Mouse (Mus musculus): ENCODE measurements around the gene Yes1.
"Not testable (repeated sequence)": the region's sequence is repeated elsewhere in the genome, so short reads cannot be mapped to it uniquely, and the experiment has no call there.

The Yes1 gene

DNA sequence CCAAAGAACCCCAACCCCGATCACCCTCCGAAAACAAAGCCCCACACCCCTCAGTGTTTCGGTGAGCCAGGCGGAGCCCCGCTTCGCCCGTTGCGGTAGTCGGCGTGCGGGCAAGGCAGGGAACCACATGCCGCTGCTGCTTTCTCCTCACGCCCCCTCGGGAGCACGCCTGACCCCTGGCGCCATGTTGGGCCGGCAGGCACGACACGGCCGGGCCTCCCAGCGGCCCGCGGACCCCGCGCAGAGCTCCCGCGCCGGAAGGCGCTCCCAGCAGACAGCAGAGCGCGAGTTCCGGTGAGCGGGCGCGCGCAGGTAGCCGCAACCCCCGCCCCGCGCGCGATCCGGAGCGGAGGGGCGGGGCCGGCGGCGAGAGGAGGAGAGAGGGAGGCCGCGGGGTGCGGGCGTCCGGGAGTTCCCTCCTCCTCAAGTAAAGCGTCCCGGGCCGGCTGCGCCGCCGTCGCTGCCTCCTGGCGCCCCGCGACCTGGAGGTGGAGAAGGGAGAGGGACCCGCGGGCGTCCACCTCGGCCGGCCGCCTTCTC is at the start of gene Yes1:
Gene Yes1, plus strand, starts transcription at position 371 of the 540 bp plus-strand sequence.
- peak; percentile 88 to 95 for DNase-seq

- DNase-seq: no peak
Observed at GRCm38 (mm10) chr5:32564697-32565096, 46.3 kb upstream of the Yes1 start.

DNA sequence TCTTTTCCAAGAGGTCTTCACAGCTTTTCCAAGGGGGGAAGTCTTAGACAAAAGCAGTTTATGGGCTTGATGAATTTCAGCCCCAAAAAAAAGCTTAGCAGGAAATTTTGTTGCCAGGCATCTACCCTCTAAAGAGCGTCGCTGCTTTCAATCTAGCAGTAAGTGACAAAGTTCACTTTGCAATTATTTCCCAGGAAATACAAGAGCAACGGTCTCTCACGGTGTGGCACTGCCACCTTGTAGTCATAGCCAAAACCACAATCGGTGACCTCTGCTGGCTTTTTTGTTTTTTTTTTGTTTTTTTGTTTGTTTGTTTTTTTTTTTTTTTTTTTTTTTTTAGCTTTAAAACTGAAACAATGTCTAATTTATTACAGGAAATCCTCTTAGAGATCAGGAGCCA is 39.2 kb upstream of the Yes1 start:
- peak; percentile 18 to 40 for DNase-seq

GRCm38 (mm10) chr5:32588136-32588535 is 22.8 kb upstream of the Yes1 start:
- peak; percentile 46 to 80 for DNase-seq

DNA sequence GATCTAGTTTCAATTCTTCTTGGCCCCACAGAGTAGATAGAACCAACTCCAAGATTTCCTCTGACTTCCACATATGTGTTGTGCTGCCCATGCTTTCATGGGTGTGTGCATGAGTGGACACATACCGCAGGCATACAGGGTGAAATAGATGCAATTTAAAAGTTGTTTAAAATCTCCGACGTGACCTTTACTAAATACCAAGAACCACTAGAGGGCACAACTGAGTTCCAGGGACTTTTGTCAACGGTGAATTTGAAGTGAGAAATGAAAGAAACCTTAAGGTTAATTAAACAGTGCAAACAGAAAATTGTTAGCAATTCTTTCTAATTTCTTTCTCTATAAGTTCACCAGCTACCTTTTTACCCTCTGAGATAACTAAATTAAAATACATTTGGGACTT is 17.2 kb upstream of the Yes1 start:
- peak in 1 of 2 experiments; percentile 33 for DNase-seq

- peak; percentile 22 to 60 for DNase-seq
Observed at GRCm38 (mm10) chr5:32594358-32594757, 16.6 kb upstream of the Yes1 start.

- DNase-seq: no peak
Observed at GRCm38 (mm10) chr5:32605911-32606310, 5.1 kb upstream of the Yes1 start.

GRCm38 (mm10) chr5:32607776-32608355 is 3.1 kb upstream of the Yes1 start:
- peak; percentile 20 to 62 for DNase-seq

- DNase-seq: no peak
Observed at GRCm38 (mm10) chr5:32608516-32608915, 2.5 kb upstream of the Yes1 start.

GRCm38 (mm10) chr5:32610064-32610800 is 739 bp upstream of the Yes1 start:
- peak; percentile 64 to 76 for DNase-seq

DNA sequence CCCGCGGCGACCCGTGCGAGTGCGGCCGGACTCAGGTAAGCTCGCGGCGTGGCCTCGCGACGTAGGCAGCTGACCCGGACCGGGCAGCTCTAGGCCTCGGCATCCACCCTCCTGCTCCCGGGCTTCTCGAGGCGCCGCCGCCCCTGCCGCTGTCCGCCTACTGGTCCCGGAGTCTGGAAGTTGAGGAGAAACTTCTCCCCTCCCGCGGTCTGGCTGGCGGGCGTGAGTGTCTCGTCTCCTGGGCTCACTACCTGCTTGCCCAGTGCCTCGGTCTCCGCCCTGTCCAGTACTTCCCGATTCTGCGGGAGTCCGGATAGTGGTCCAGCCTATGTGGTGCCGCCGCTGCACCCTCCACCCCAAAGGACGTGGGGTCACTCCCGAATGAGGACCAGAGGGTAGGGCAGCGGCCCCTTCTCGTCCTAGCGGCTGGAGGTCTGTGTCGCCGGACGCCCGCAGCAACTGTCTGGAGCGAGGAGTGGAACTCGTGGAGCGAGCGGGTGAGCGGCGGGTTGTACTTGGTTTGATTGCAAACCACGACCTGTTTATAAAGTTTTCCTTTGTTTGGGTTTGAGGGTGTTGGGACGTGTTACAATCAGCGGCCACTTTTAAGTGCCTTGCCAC is 480 bp downstream of the Yes1 start:
- peak in 1 of 2 experiments; percentile 76 for DNase-seq

- no peak for DNase-seq
Observed at GRCm38 (mm10) chr5:32614291-32614690, 3.3 kb downstream of the Yes1 start.

GRCm38 (mm10) chr5:32614691-32615090 is 3.7 kb downstream of the Yes1 start:
- no peak for DNase-seq

- DNase-seq: not testable (repeated sequence)
Observed at GRCm38 (mm10) chr5:32616489-32616888, 5.5 kb downstream of the Yes1 start.

DNA sequence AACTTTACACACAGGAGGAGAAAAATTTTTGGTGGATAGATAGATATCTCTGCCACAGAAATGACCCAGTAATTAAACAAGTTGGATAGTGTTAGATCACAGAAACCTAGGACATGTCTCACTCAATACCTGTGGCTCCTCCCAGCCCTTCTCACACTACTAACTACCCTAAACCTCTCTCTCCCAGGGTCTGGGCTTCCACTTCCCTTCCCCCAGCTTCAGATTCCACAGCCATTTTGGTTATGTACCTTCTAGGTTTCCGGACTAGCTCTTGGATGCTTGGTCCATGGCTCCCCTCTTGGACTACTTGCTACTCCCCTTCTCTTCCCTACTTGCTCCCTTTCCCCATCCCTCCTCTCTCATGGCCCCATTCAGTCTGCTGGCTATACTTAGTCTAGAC is 6.9 kb downstream of the Yes1 start:
- DNase-seq: no peak

GRCm38 (mm10) chr5:32623649-32624048 is 12.7 kb downstream of the Yes1 start:
- no peak for DNase-seq

- DNase-seq: no peak
Observed at GRCm38 (mm10) chr5:32624777-32625176, 13.8 kb downstream of the Yes1 start.

- no peak for DNase-seq
Observed at GRCm38 (mm10) chr5:32633185-32633584, 22.2 kb downstream of the Yes1 start.

GRCm38 (mm10) chr5:32657386-32657785 is 46.4 kb downstream of the Yes1 start:
- no peak for DNase-seq

DNA sequence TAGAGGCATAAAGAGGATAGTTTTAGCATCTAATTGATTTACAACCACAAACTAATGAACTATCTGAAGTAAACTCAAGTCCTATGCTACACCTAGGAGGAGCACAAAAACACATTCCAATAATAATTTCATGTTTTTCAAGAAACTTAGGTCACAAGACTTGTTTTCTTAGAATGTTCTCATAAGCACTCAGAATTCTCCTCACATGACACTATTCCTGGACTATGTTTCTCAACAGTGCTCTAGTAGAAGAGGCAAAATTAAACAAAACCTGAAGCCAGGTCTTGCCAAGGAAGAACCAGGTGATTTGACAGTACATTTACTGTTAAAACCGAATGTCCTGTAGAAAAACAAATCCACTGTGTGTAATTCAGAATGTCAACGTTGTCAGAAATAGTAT is 71.5 kb downstream of the Yes1 start:
- DNase-seq: no peak

- DNase-seq: no peak
Observed at GRCm38 (mm10) chr5:32693411-32693810, 82.4 kb downstream of the Yes1 start.

GRCm38 (mm10) chr5:32697208-32697867 is 86.4 kb downstream of the Yes1 start:
- DNase-seq: peak in 1 of 2 experiments; percentile 20

GRCm38 (mm10) chr5:32706226-32706780 is 95.3 kb downstream of the Yes1 start:
- no peak for DNase-seq

All from kidney, postnatal 25 days (tissue).